Mouse (Mus musculus): Measurements from ENCODE around the gene Lgals2.

- TF ChIP-seq GATA2 (IDR thresholded peaks at IDR 0.05; ENCODE audit: borderline replicate concordance, low read depth, low read length) (no peak), CTCF (IDR thresholded peaks at IDR 0.05; ENCODE audit: low read depth, low read length) (no peak), GATA1 (IDR thresholded peaks at IDR 0.05; ENCODE audit: borderline replicate concordance, low read length) (no peak), TAL1 (conservative IDR thresholded peaks at IDR 0.05; ENCODE audit: low read depth, low read length) (no peak), POLR2AphosphoS5 (IDR thresholded peaks at IDR 0.05; ENCODE audit: insufficient replicate concordance, low read depth, low read length) (no peak)
Observed at GRCm38 (mm10) chr15:78833582-78833981, 21.7 kb downstream of the Lgals2 start.

Data from G1E (cell line).